Mouse (Mus musculus) thymus, adult 2 months (tissue): ENCODE results near the gene Gal. TPM values are rescaled to one million over a fixed set of nuclear protein-coding genes. Genes with fewer than 3 reads are reported as not detected.

Source experiments
- DNase-seq: peaks from one replicate; pipeline ENCODE4 v3.0.0; 2021
- H3K27ac ChIP-seq: fragments of 200-500 bp; 2 replicates; pipeline ENCODE4 v1.5.1; 2012; ENCODE audit warnings: low read length, control low read depth; ENCODE audit not compliant: control insufficient read depth, insufficient read depth
- H3K27me3 ChIP-seq: fragments of 200-500 bp; 2 replicates; pipeline ENCODE4 v1.6.1; 2012; ENCODE audit warnings: mild to moderate bottlenecking, low read length, moderate library complexity, mixed read lengths; ENCODE audit not compliant: control insufficient read depth, insufficient read depth
- H3K36me3 ChIP-seq: fragments of 200-500 bp; 2 replicates; pipeline ENCODE4 v1.6.1; 2012; ENCODE audit warnings: mild to moderate bottlenecking, low read length, moderate library complexity; ENCODE audit not compliant: control insufficient read depth, insufficient read depth
- H3K4me1 ChIP-seq: fragments of 200-500 bp; replicated peaks from 2 replicates; pipeline ENCODE4 v1.6.1; 2012; ENCODE audit warnings: low read length; ENCODE audit not compliant: control insufficient read depth, insufficient read depth
- H3K4me3 ChIP-seq: fragments of 200-500 bp; 2 replicates; pipeline ENCODE4 v1.5.1; 2012; ENCODE audit warnings: mild to moderate bottlenecking, low read length, control low read depth, moderate library complexity; ENCODE audit not compliant: control insufficient read depth, insufficient read depth
- CTCF ChIP-seq: fragments of 200-500 bp; IDR thresholded peaks from 2 replicates; pipeline ENCODE4 v1.5.1; 2012; ENCODE audit warnings: mild to moderate bottlenecking, control low read depth, low read length, moderate library complexity, borderline replicate concordance; ENCODE audit not compliant: control insufficient read depth, poor library complexity, insufficient read depth; ENCODE audit errors: extremely low read depth
- POLR2A ChIP-seq: fragments of 200-500 bp; IDR thresholded peaks from 2 replicates; pipeline ENCODE4 v1.6.1; 2012; ENCODE audit warnings: mild to moderate bottlenecking, low read length, control low read depth, moderate library complexity; ENCODE audit not compliant: control insufficient read depth, poor library complexity, insufficient read depth; ENCODE audit errors: extremely low read depth
- WGBS: fragments of 180-500 bp; shearing (Covaris S2); methylation state at CpG from one replicate; pipeline ENCODE4 v1.1.7; 2018; 5-methylcytosine and 5-hydroxymethylcytosine counted together
- polyA plus RNA-seq: library from polyadenylated mRNA; depleted of rRNA; stranded (reverse); fragments of >200 nt; gene quantifications from 2 replicates; pipeline ENCODE4 v1.2.3, GENCODE M21; 2012

Gene Gal
- polyA plus RNA-seq, 1 experiment = 3.4 TPM

- H3K27me3 ChIP-seq = no peaks in the 10 kb centered on the region
- no peak overlapping the region for H3K4me3 ChIP-seq
- no peak overlapping the region for H3K27ac ChIP-seq
- DNase-seq = no peak
- peaks cover 6% of the 10 kb centered on the region; the same call in 1 of the 2 replicates for H3K4me1 ChIP-seq
- TF ChIP-seq CTCF = no peak
- TF ChIP-seq POLR2A = no peak
- WGBS = 74% methylated on average over 6 of the region's 6 CpGs
- peaks cover 9% of the 10 kb centered on the region for H3K36me3 ChIP-seq
Measured at GRCm38 (mm10) chr19:3388061-3388460, 26.3 kb downstream of the Gal start.

- WGBS = 93% methylated on average over 3 of the region's 3 CpGs
- no peak overlapping the region for H3K4me3 ChIP-seq
- no peaks in the 10 kb centered on the region for H3K4me1 ChIP-seq
- no peak for DNase-seq
- no peak overlapping the region for H3K27ac ChIP-seq
- H3K36me3 ChIP-seq = peaks cover 4% of the 10 kb centered on the region
- no peaks in the 10 kb centered on the region for H3K27me3 ChIP-seq
- TF ChIP-seq POLR2A (no peak), CTCF (no peak)
Measured at GRCm38 (mm10) chr19:3378614-3379013, 35.7 kb downstream of the Gal start.

- no peak for DNase-seq
- H3K27me3 ChIP-seq = no peaks in the 10 kb centered on the region
- H3K36me3 ChIP-seq = peaks cover 4% of the 10 kb centered on the region
- H3K4me1 ChIP-seq = no peaks in the 10 kb centered on the region
- 35% methylated on average over 4 of the region's 4 CpGs for WGBS
- no peak overlapping the region for H3K4me3 ChIP-seq
- no peak overlapping the region for H3K27ac ChIP-seq
- TF ChIP-seq POLR2A = no peak
- TF ChIP-seq CTCF = no peak
Measured at GRCm38 (mm10) chr19:3376966-3377715, 37.2 kb downstream of the Gal start.

- H3K4me1 ChIP-seq = no peaks in the 10 kb centered on the region
- no peaks in the 10 kb centered on the region for H3K27me3 ChIP-seq
- no peak overlapping the region for H3K27ac ChIP-seq
- TF ChIP-seq CTCF (no peak), POLR2A (no peak)
- DNase-seq = no peak
- 92% methylated on average over 7 of the region's 7 CpGs for WGBS
- H3K4me3 ChIP-seq = no peak overlapping the region
- peaks cover 4% of the 10 kb centered on the region; the same call in 1 of the 2 replicates for H3K36me3 ChIP-seq
Measured at GRCm38 (mm10) chr19:3375945-3376495, 38.3 kb downstream of the Gal start.

GRCm38 (mm10) chr19:3374028-3374427 is 40.3 kb downstream of the Gal start:
- H3K27me3 ChIP-seq = no peaks in the 10 kb centered on the region
- H3K36me3 ChIP-seq = peaks cover 4% of the 10 kb centered on the region; the same call in 1 of the 2 replicates
- 87% methylated on average over 2 of the region's 2 CpGs for WGBS
- TF ChIP-seq CTCF (no peak), POLR2A (no peak)
- DNase-seq = no peak
- H3K4me3 ChIP-seq = no peak overlapping the region
- no peak overlapping the region for H3K27ac ChIP-seq
- no peaks in the 10 kb centered on the region for H3K4me1 ChIP-seq

- Histone ChIP-seq H3K4me3 (no peak overlapping the region), H3K36me3 (peaks cover 4% of the 10 kb centered on the region; the same call in 1 of the 2 replicates), H3K27ac (no peak overlapping the region), H3K27me3 (no peaks in the 10 kb centered on the region), H3K4me1 (no peaks in the 10 kb centered on the region)
- TF ChIP-seq CTCF (no peak), POLR2A (no peak)
- DNase-seq = no peak
- WGBS = 95% methylated on average over 12 of the region's 12 CpGs
Measured at GRCm38 (mm10) chr19:3373380-3373779, 41.0 kb downstream of the Gal start.

- Histone ChIP-seq H3K36me3 (peaks cover 4% of the 10 kb centered on the region; the same call in 1 of the 2 replicates), H3K27me3 (no peaks in the 10 kb centered on the region), H3K27ac (no peak overlapping the region), H3K4me3 (no peak overlapping the region), H3K4me1 (no peaks in the 10 kb centered on the region)
- TF ChIP-seq CTCF = no peak
- TF ChIP-seq POLR2A = no peak
- WGBS = 96% methylated on average over 3 of the region's 3 CpGs
- DNase-seq = no peak
Measured at GRCm38 (mm10) chr19:3368276-3368675, 46.1 kb downstream of the Gal start.
